Mouse (Mus musculus) hindbrain, embryonic 14.5 days (tissue): Measurements from ENCODE around the gene Sox2. TPM values are rescaled to one million over a fixed set of nuclear protein-coding genes. Genes with fewer than 3 reads are reported as not detected.

Source experiments
- ATAC-seq: fragments of 200-750 bp; cut with Nextera tagmentation; 2 replicates; pipeline ENCODE4 v1.8.0; 2017; ENCODE audit warnings: moderate number of reproducible peaks, mild to moderate bottlenecking, moderate TSS enrichment, moderate library complexity; ENCODE audit not compliant: low FRiP score
- DNase-seq: peaks from one replicate; pipeline ENCODE4 v3.0.0-alpha.2; 2015; ENCODE audit warnings: low spot score
- H3K27ac ChIP-seq: fragments of 300-500 bp; sonication (generic); 2 replicates; pipeline ENCODE4 v1.5.1; 2014; ENCODE audit warnings: mild to moderate bottlenecking, moderate library complexity
- H3K27me3 ChIP-seq: fragments of 300-500 bp; sonication (generic); 2 replicates; pipeline ENCODE4 v1.6.1; 2014; ENCODE audit warnings: mild to moderate bottlenecking, low read length, mixed read lengths; ENCODE audit not compliant: control insufficient read depth, insufficient read depth
- H3K36me3 ChIP-seq: fragments of 300-500 bp; sonication (generic); replicated peaks from 2 replicates; pipeline ENCODE4 v1.6.1; 2014; ENCODE audit not compliant: control insufficient read depth, insufficient read depth
- H3K4me1 ChIP-seq: fragments of 300-500 bp; sonication (generic); replicated peaks from 2 replicates; pipeline ENCODE4 v1.6.1; 2014; ENCODE audit warnings: antibody characterized with exemption, low read length, mixed read lengths; ENCODE audit not compliant: control insufficient read depth, insufficient read depth
- H3K4me2 ChIP-seq: fragments of 300-500 bp; sonication (generic); replicated peaks from 2 replicates; pipeline ENCODE4 v1.6.1; 2014; ENCODE audit warnings: mild to moderate bottlenecking, moderate library complexity
- H3K4me3 ChIP-seq: fragments of 300-500 bp; sonication (generic); replicated peaks from 2 replicates; pipeline ENCODE4 v1.5.1; 2014; ENCODE audit warnings: mild to moderate bottlenecking, low read length
- H3K9ac ChIP-seq: fragments of 300-500 bp; sonication (generic); 2 replicates; pipeline ENCODE4 v1.6.1; 2014
- H3K9me3 ChIP-seq: fragments of 300-500 bp; sonication (generic); 2 replicates; pipeline ENCODE4 v1.6.1; 2016; ENCODE audit warnings: low read length; ENCODE audit not compliant: control insufficient read depth
- WGBS: fragments of 180-500 bp; shearing (Covaris S2); extraction: QIAGEN DNeasy Blood & Tissue Kit; methylation state at CpG from one replicate; pipeline ENCODE4 v1.1.7; 2014; 5-methylcytosine and 5-hydroxymethylcytosine counted together
- polyA plus RNA-seq: library from polyadenylated mRNA; unstranded; fragments of >200 nt; fragmentation: Nextera tagmentation; extraction: Ambion mirVana; gene quantifications from 2 replicates; pipeline ENCODE4 v1.2.1, GENCODE M21; 2014

The Sox2 gene
- polyA plus RNA-seq, 1 experiment from 2014 or later: 19.8 TPM

- WGBS: 9% methylated on average over 3 of the region's 3 CpGs
- no peaks in the 10 kb centered on the region for H3K36me3 ChIP-seq
- DNase-seq: no peak
- peak overlapping the region; percentile 53 for H3K4me3 ChIP-seq
- H3K9me3 ChIP-seq: no peaks in the 10 kb centered on the region
- H3K4me1 ChIP-seq: peaks cover 3% of the 10 kb centered on the region; the same call in 1 of the 2 replicates
- H3K27me3 ChIP-seq: peaks cover 64% of the 10 kb centered on the region
- H3K9ac ChIP-seq: peak overlapping the region; percentile 57
- peak overlapping the region; percentile 90 for H3K27ac ChIP-seq
- no peak for ATAC-seq
- H3K4me2 ChIP-seq: peak overlapping the region; percentile 69
Measured at GRCm38 (mm10) chr3:34656153-34656552, 5.9 kb downstream of the Sox2 start.

GRCm38 (mm10) chr3:34656813-34657700, 6.9 kb downstream of the Sox2 start:
- no peaks in the 10 kb centered on the region; the same call in 1 of the 2 replicates for H3K4me1 ChIP-seq
- no peaks in the 10 kb centered on the region for H3K36me3 ChIP-seq
- peak overlapping the region; percentile 57 for H3K9ac ChIP-seq
- H3K9me3 ChIP-seq: no peaks in the 10 kb centered on the region
- peak overlapping the region; percentile 90 for H3K27ac ChIP-seq
- ATAC-seq (no peak), DNase-seq (peak; percentile 48)
- 9% methylated on average over 23 of the region's 23 CpGs for WGBS
- peaks cover 59% of the 10 kb centered on the region for H3K27me3 ChIP-seq
- peak overlapping the region; percentile 69 for H3K4me2 ChIP-seq
- H3K4me3 ChIP-seq: peak overlapping the region; percentile 53

GRCm38 (mm10) chr3:34657701-34658090, 7.5 kb downstream of the Sox2 start:
- Histone ChIP-seq H3K4me3 (peak overlapping the region; percentile 53), H3K9me3 (no peaks in the 10 kb centered on the region), H3K27ac (peak overlapping the region; percentile 90), H3K36me3 (no peaks in the 10 kb centered on the region), H3K27me3 (peaks cover 62% of the 10 kb centered on the region), H3K4me1 (no peaks in the 10 kb centered on the region; the same call in 1 of the 2 replicates), H3K9ac (peak overlapping the region; percentile 57; the same call in 1 of the 2 replicates), H3K4me2 (peak overlapping the region; percentile 69)
- ATAC-seq (no peak), DNase-seq (no peak)
- 27% methylated on average over 2 of the region's 2 CpGs for WGBS

GRCm38 (mm10) chr3:34658241-34658965, 8.2 kb downstream of the Sox2 start:
- H3K27me3 ChIP-seq: peaks cover 61% of the 10 kb centered on the region
- no peaks in the 10 kb centered on the region; the same call in 1 of the 2 replicates for H3K4me1 ChIP-seq
- H3K4me2 ChIP-seq: peak overlapping the region; percentile 69
- no peaks in the 10 kb centered on the region for H3K9me3 ChIP-seq
- peak overlapping the region; percentile 35 for H3K9ac ChIP-seq
- peak overlapping the region; percentile 53 for H3K4me3 ChIP-seq
- whole genome bisulfite sequencing: 42% methylated on average over 7 of the region's 7 CpGs
- no peaks in the 10 kb centered on the region for H3K36me3 ChIP-seq
- ATAC-seq: no peak
- H3K27ac ChIP-seq: peak overlapping the region; percentile 90
- DNase-seq: no peak

GRCm38 (mm10) chr3:34658966-34659535, 8.8 kb downstream of the Sox2 start:
- WGBS: 49% methylated on average over 8 of the region's 8 CpGs
- peak overlapping the region; percentile 69 for H3K4me2 ChIP-seq
- no peaks in the 10 kb centered on the region for H3K36me3 ChIP-seq
- no peak for DNase-seq
- H3K9ac ChIP-seq: peak overlapping the region; percentile 35
- H3K27me3 ChIP-seq: peaks cover 57% of the 10 kb centered on the region
- peaks cover 5% of the 10 kb centered on the region; the same call in 1 of the 2 replicates for H3K4me1 ChIP-seq
- peak overlapping the region; percentile 53 for H3K4me3 ChIP-seq
- H3K9me3 ChIP-seq: no peaks in the 10 kb centered on the region
- peak overlapping the region; percentile 90 for H3K27ac ChIP-seq
- no peak for ATAC-seq

GRCm38 (mm10) chr3:34659861-34660260, 9.7 kb downstream of the Sox2 start:
- no peaks in the 10 kb centered on the region for H3K36me3 ChIP-seq
- DNase-seq (no peak), ATAC-seq (peak; percentile 41; the same call in 1 of the 2 replicates)
- 0 out of 2 replicates have a peak overlapping the region, but pooled peaks have one; percentile 1 for H3K4me3 ChIP-seq
- peak overlapping the region; percentile 90 for H3K27ac ChIP-seq
- H3K4me2 ChIP-seq: peak overlapping the region; percentile 69
- peaks cover 5% of the 10 kb centered on the region for H3K4me1 ChIP-seq
- 8% methylated on average over 6 of the region's 6 CpGs for WGBS
- no peak overlapping the region for H3K9ac ChIP-seq
- no peaks in the 10 kb centered on the region for H3K9me3 ChIP-seq
- H3K27me3 ChIP-seq: peaks cover 53% of the 10 kb centered on the region

GRCm38 (mm10) chr3:34660542-34661290, 10.5 kb downstream of the Sox2 start:
- peak overlapping the region; percentile 69 for H3K4me2 ChIP-seq
- no peaks in the 10 kb centered on the region for H3K36me3 ChIP-seq
- H3K9me3 ChIP-seq: no peaks in the 10 kb centered on the region
- no peak overlapping the region; the same call in 1 of the 2 replicates for H3K4me3 ChIP-seq
- ATAC-seq (no peak), DNase-seq (no peak)
- H3K27ac ChIP-seq: peak overlapping the region; percentile 90
- peaks cover 54% of the 10 kb centered on the region for H3K27me3 ChIP-seq
- WGBS: 9% methylated on average over 14 of the region's 14 CpGs
- H3K4me1 ChIP-seq: peaks cover 5% of the 10 kb centered on the region
- 0 out of 2 replicates have a peak overlapping the region, but pooled peaks have one; percentile 61 for H3K9ac ChIP-seq

GRCm38 (mm10) chr3:34661341-34662007, 11.3 kb downstream of the Sox2 start:
- peaks cover 5% of the 10 kb centered on the region for H3K4me1 ChIP-seq
- WGBS: 2% methylated on average over 30 of the region's 32 CpGs
- H3K27me3 ChIP-seq: peaks cover 61% of the 10 kb centered on the region
- H3K27ac ChIP-seq: peak overlapping the region; percentile 90
- H3K36me3 ChIP-seq: no peaks in the 10 kb centered on the region
- H3K4me3 ChIP-seq: peak overlapping the region; percentile 29; the same call in 1 of the 2 replicates
- H3K4me2 ChIP-seq: peak overlapping the region; percentile 69
- H3K9ac ChIP-seq: peak overlapping the region; percentile 61
- DNase-seq (no peak), ATAC-seq (no peak)
- H3K9me3 ChIP-seq: no peaks in the 10 kb centered on the region
